Mouse (Mus musculus) C2C12 (cell line): ENCODE data around the gene Insrr. TPM values are rescaled to one million over a fixed set of nuclear protein-coding genes. Genes with fewer than 3 reads are reported as not detected.
A peak's percentile ranks its signal among the peaks of the same experiment; 100 is the strongest.

Experiments
- H3K27me3 ChIP-seq: one replicate; pipeline ENCODE4 v1.6.1; 2011; ENCODE audit not compliant: control insufficient read depth, insufficient read depth, insufficient read length
- H3K36me3 ChIP-seq: one replicate; pipeline ENCODE4 v1.6.1; 2011; ENCODE audit not compliant: control insufficient read depth, insufficient read depth
- H3K4me3 ChIP-seq: one replicate; pipeline ENCODE4 v1.5.1; 2011; ENCODE audit warnings: mild to moderate bottlenecking, control low read depth; ENCODE audit not compliant: poor library complexity, insufficient read depth, severe bottlenecking
- H3K79me2 ChIP-seq: one replicate; pipeline ENCODE4 v1.6.1; 2011; ENCODE audit not compliant: control insufficient read depth, insufficient read depth
- H3K79me3 ChIP-seq: one replicate; pipeline ENCODE4 v1.6.1; 2011; ENCODE audit warnings: low read depth, control low read depth
- H3ac ChIP-seq: one replicate; pipeline ENCODE3; 2011; ENCODE audit warnings: low read depth; ENCODE audit not compliant: control insufficient read depth, insufficient read length
- CEBPB ChIP-seq: IDR thresholded peaks from one replicate; pipeline ENCODE4 v1.6.1; 2011; ENCODE audit warnings: low read depth, mild to moderate bottlenecking, control low read depth, moderate library complexity
- CTCF ChIP-seq: IDR thresholded peaks from one replicate; pipeline ENCODE4 v1.5.1; 2011; ENCODE audit not compliant: control insufficient read depth, insufficient read depth, insufficient read length
- FOSL1 ChIP-seq: IDR thresholded peaks from one replicate; pipeline ENCODE4 v1.8.0; 2011; ENCODE audit warnings: mild to moderate bottlenecking, low read length; ENCODE audit not compliant: poor library complexity, insufficient read depth, severe bottlenecking
- MAX ChIP-seq: IDR thresholded peaks from one replicate; pipeline ENCODE4 v1.6.1; 2011; ENCODE audit warnings: mild to moderate bottlenecking, control low read depth
- MYOD1 ChIP-seq: IDR thresholded peaks from one replicate; pipeline ENCODE4 v1.6.1; 2011; ENCODE audit warnings: low read depth; ENCODE audit not compliant: control insufficient read depth, insufficient read length
- MYOG ChIP-seq: IDR thresholded peaks from one replicate; pipeline ENCODE4 v1.6.1; 2011; ENCODE audit not compliant: control insufficient read depth, insufficient read length; ENCODE audit errors: extremely low read depth
- USF1 ChIP-seq: IDR thresholded peaks from one replicate; pipeline ENCODE4 v1.6.1; 2011; ENCODE audit warnings: low read depth, mild to moderate bottlenecking, control low read depth, moderate library complexity
- long read RNA-seq, 2 experiments: library from polyadenylated mRNA; unstranded; transcript quantifications; one replicate each; pipeline ENCODE4 v2.0.0; 2019 to 2020
- polyA plus RNA-seq: library from polyadenylated mRNA; unstranded; fragments of >200 nt; fragmentation: generic; extraction: Trizol; gene quantifications from one replicate; pipeline ENCODE4 v1.2.1, GENCODE M21; 2012; ENCODE audit warnings: missing spikeins

Gene Insrr
- not detected for polyA plus RNA-seq
- long read RNA-seq, experiment 1: 0 reads
- long read RNA-seq, experiment 2: 0 reads

GRCm38 (mm10) chr3:87796736-87797334 is at the start of gene Insrr:
Gene Insrr (plus strand): TSS chr3:87796951.
- no peaks in the 10 kb centered on the region for H3K79me2 ChIP-seq
- H3K36me3 ChIP-seq: no peaks in the 10 kb centered on the region
- no peak within 1 kb of the TSS for H3K4me3 ChIP-seq
- no peaks in the 10 kb centered on the region for H3K79me3 ChIP-seq
- peaks cover 96% of the 10 kb centered on the region for H3K27me3 ChIP-seq
- TF ChIP-seq CEBPB: no peak
- no peak within 1 kb of the TSS for H3ac ChIP-seq

GRCm38 (mm10) chr3:87748431-87748830 is 48.3 kb upstream of the Insrr start, which contains the start of gene Lrrc71:
Gene Lrrc71 (minus strand): TSS chr3:87748625.
- H3K27me3 ChIP-seq: peaks cover 11% of the 10 kb centered on the region
- H3ac ChIP-seq: no peak within 1 kb of the TSS
- no peaks in the 10 kb centered on the region for H3K79me2 ChIP-seq
- no peaks in the 10 kb centered on the region for H3K36me3 ChIP-seq
- TF ChIP-seq FOSL1: no peak
- no peak for TF ChIP-seq CTCF
- no peak for TF ChIP-seq MYOG
- no peak for TF ChIP-seq USF1
- TF ChIP-seq MYOD1: no peak
- H3K4me3 ChIP-seq: no peak within 1 kb of the TSS
- no peaks in the 10 kb centered on the region for H3K79me3 ChIP-seq

- Histone ChIP-seq H3K27me3 (peaks cover 15% of the 10 kb centered on the region), H3K79me2 (no peaks in the 10 kb centered on the region), H3K4me3 (no peak overlapping the region), H3ac (no peak overlapping the region), H3K36me3 (no peaks in the 10 kb centered on the region), H3K79me3 (no peaks in the 10 kb centered on the region)
- TF ChIP-seq CEBPB (no peak), MYOG (no peak), FOSL1 (no peak), USF1 (peak; percentile 35), MYOD1 (no peak), CTCF (peak; percentile 45), MAX (no peak)
Observed at GRCm38 (mm10) chr3:87749036-87749435, 47.7 kb upstream of the Insrr start.

- Histone ChIP-seq H3ac (no peak overlapping the region), H3K36me3 (no peaks in the 10 kb centered on the region), H3K27me3 (peaks cover 18% of the 10 kb centered on the region), H3K79me3 (no peaks in the 10 kb centered on the region), H3K79me2 (no peaks in the 10 kb centered on the region), H3K4me3 (no peak overlapping the region)
- TF ChIP-seq CEBPB: no peak
- no peak for TF ChIP-seq USF1
- no peak for TF ChIP-seq MYOG
- no peak for TF ChIP-seq MAX
- TF ChIP-seq CTCF: no peak
- TF ChIP-seq FOSL1: no peak
- TF ChIP-seq MYOD1: no peak
Observed at GRCm38 (mm10) chr3:87749977-87750376, 46.8 kb upstream of the Insrr start.

- H3K27me3 ChIP-seq: peaks cover 9% of the 10 kb centered on the region
- H3K79me2 ChIP-seq: no peaks in the 10 kb centered on the region
- H3K36me3 ChIP-seq: no peaks in the 10 kb centered on the region
- H3ac ChIP-seq: no peak overlapping the region
- no peaks in the 10 kb centered on the region for H3K79me3 ChIP-seq
- TF ChIP-seq USF1 (no peak), FOSL1 (no peak), MYOG (no peak), CTCF (no peak), CEBPB (no peak), MAX (no peak), MYOD1 (no peak)
- no peak overlapping the region for H3K4me3 ChIP-seq
Observed at GRCm38 (mm10) chr3:87752567-87752966, 44.2 kb upstream of the Insrr start.

- Histone ChIP-seq H3K79me3 (no peaks in the 10 kb centered on the region), H3ac (no peak overlapping the region), H3K4me3 (no peak overlapping the region), H3K27me3 (peaks cover 9% of the 10 kb centered on the region), H3K79me2 (no peaks in the 10 kb centered on the region), H3K36me3 (no peaks in the 10 kb centered on the region)
- TF ChIP-seq CEBPB: no peak
- no peak for TF ChIP-seq USF1
- TF ChIP-seq FOSL1: no peak
- no peak for TF ChIP-seq MAX
- TF ChIP-seq MYOG: no peak
- TF ChIP-seq CTCF: no peak
- no peak for TF ChIP-seq MYOD1
Observed at GRCm38 (mm10) chr3:87753829-87754228, 42.9 kb upstream of the Insrr start.
